Mouse (Mus musculus): ENCODE data around the gene Fosb. TPM values are rescaled to one million over a fixed set of nuclear protein-coding genes. Genes with fewer than 3 reads are reported as not detected.

Gene Fosb
- polyA plus RNA-seq, 1 experiment from 2014 or later, result not detected

GRCm38 (mm10) chr7:19309278-19309883 is 470 bp downstream of the Fosb start:
- DNase-seq (ENCODE audit: extremely low spot score, low spot score), result no peak
- peak overlapping the region; percentile 78 for H3K4me3 ChIP-seq
- peaks cover 65% of the 10 kb centered on the region for H3K27me3 ChIP-seq (ENCODE audit: poor library complexity, severe bottlenecking)
- no peak overlapping the region for H3K27ac ChIP-seq
- WGBS, result 2% methylated on average over 48 of the region's 48 CpGs
- peaks cover 43% of the 10 kb centered on the region for H3K4me1 ChIP-seq
- no peaks in the 10 kb centered on the region for H3K9me3 ChIP-seq
- H3K36me3 ChIP-seq (replicated peaks), result no peaks in the 10 kb centered on the region

- Histone ChIP-seq H3K27ac (peak overlapping the region; percentile 66), H3K9me3 (no peaks in the 10 kb centered on the region), H3K36me3 (replicated peaks) (no peaks in the 10 kb centered on the region), H3K4me1 (peaks cover 50% of the 10 kb centered on the region), H3K27me3 (ENCODE audit: poor library complexity, severe bottlenecking) (peaks cover 67% of the 10 kb centered on the region), H3K4me3 (peak overlapping the region; percentile 78)
- WGBS, result under 1% methylated on average over 58 of the region's 58 CpGs
- peak; percentile 98 for DNase-seq (ENCODE audit: extremely low spot score, low spot score)
These were observed 1.2 kb downstream of the Fosb start for GRCm38 (mm10) chr7:19308454-19309277.

- Histone ChIP-seq H3K4me1 (peaks cover 55% of the 10 kb centered on the region), H3K27me3 (ENCODE audit: poor library complexity, severe bottlenecking) (peaks cover 68% of the 10 kb centered on the region), H3K36me3 (replicated peaks) (no peaks in the 10 kb centered on the region), H3K9me3 (no peaks in the 10 kb centered on the region), H3K4me3 (peak overlapping the region; percentile 78), H3K27ac (peak overlapping the region; percentile 66)
- DNase-seq (ENCODE audit: extremely low spot score, low spot score), result peak; percentile 60
- WGBS, result 1% methylated on average over 18 of the region's 18 CpGs
These were observed 2.0 kb downstream of the Fosb start for GRCm38 (mm10) chr7:19307739-19308453.

- Histone ChIP-seq H3K4me3 (peak overlapping the region; percentile 78), H3K36me3 (replicated peaks) (no peaks in the 10 kb centered on the region), H3K9me3 (no peaks in the 10 kb centered on the region), H3K27me3 (ENCODE audit: poor library complexity, severe bottlenecking) (peaks cover 73% of the 10 kb centered on the region), H3K4me1 (peaks cover 57% of the 10 kb centered on the region), H3K27ac (0 out of 2 replicates have a peak overlapping the region, but pooled peaks have one; percentile 17)
- 68% methylated on average over 25 of the region's 25 CpGs for WGBS
- no peak for DNase-seq (ENCODE audit: extremely low spot score, low spot score)
These were observed 2.8 kb downstream of the Fosb start for GRCm38 (mm10) chr7:19306819-19307738.

- Histone ChIP-seq H3K9me3 (no peaks in the 10 kb centered on the region), H3K27ac (no peak overlapping the region), H3K4me1 (peaks cover 66% of the 10 kb centered on the region), H3K27me3 (ENCODE audit: poor library complexity, severe bottlenecking) (peaks cover 75% of the 10 kb centered on the region), H3K4me3 (0 out of 2 replicates have a peak overlapping the region, but pooled peaks have one; percentile 10), H3K36me3 (replicated peaks) (no peaks in the 10 kb centered on the region)
- WGBS, result 50% methylated on average over 16 of the region's 16 CpGs
- no peak for DNase-seq (ENCODE audit: extremely low spot score, low spot score)
These were observed 3.8 kb downstream of the Fosb start for GRCm38 (mm10) chr7:19305796-19306765.

- Histone ChIP-seq H3K4me3 (peak overlapping the region; percentile 49; the same call in 1 of the 2 replicates), H3K36me3 (replicated peaks) (no peaks in the 10 kb centered on the region), H3K27ac (no peak overlapping the region), H3K9me3 (no peaks in the 10 kb centered on the region), H3K4me1 (peaks cover 64% of the 10 kb centered on the region), H3K27me3 (ENCODE audit: poor library complexity, severe bottlenecking) (peaks cover 75% of the 10 kb centered on the region)
- DNase-seq (ENCODE audit: extremely low spot score, low spot score), result no peak
- WGBS, result 12% methylated on average over 6 of the region's 6 CpGs
These were observed 4.5 kb downstream of the Fosb start for GRCm38 (mm10) chr7:19305413-19305735.

- DNase-seq (ENCODE audit: extremely low spot score, low spot score), result no peak
- no peak overlapping the region for H3K27ac ChIP-seq
- peak overlapping the region; percentile 49 for H3K4me3 ChIP-seq
- H3K4me1 ChIP-seq, result peaks cover 61% of the 10 kb centered on the region
- H3K36me3 ChIP-seq (replicated peaks), result no peaks in the 10 kb centered on the region
- 3% methylated on average over 48 of the region's 48 CpGs for WGBS
- no peaks in the 10 kb centered on the region for H3K9me3 ChIP-seq
- H3K27me3 ChIP-seq (ENCODE audit: poor library complexity, severe bottlenecking), result peaks cover 75% of the 10 kb centered on the region
These were observed 5.1 kb downstream of the Fosb start for GRCm38 (mm10) chr7:19304501-19305412.

GRCm38 (mm10) chr7:19303770-19304169 is 6.1 kb downstream of the Fosb start:
- Histone ChIP-seq H3K4me3 (peak overlapping the region; percentile 49), H3K9me3 (no peaks in the 10 kb centered on the region), H3K4me1 (peaks cover 53% of the 10 kb centered on the region), H3K36me3 (replicated peaks) (no peaks in the 10 kb centered on the region), H3K27ac (no peak overlapping the region), H3K27me3 (ENCODE audit: poor library complexity, severe bottlenecking) (peaks cover 69% of the 10 kb centered on the region)
- peak; percentile 85 for DNase-seq (ENCODE audit: extremely low spot score, low spot score)
- WGBS, result under 1% methylated on average over 16 of the region's 16 CpGs

- peaks cover 45% of the 10 kb centered on the region for H3K4me1 ChIP-seq
- H3K36me3 ChIP-seq (replicated peaks), result no peaks in the 10 kb centered on the region
- no peak overlapping the region for H3K4me3 ChIP-seq
- peaks cover 66% of the 10 kb centered on the region for H3K27me3 ChIP-seq (ENCODE audit: poor library complexity, severe bottlenecking)
- no peak overlapping the region for H3K27ac ChIP-seq
- WGBS, result 71% methylated on average over 12 of the region's 12 CpGs
- no peaks in the 10 kb centered on the region for H3K9me3 ChIP-seq
- no peak for DNase-seq (ENCODE audit: extremely low spot score, low spot score)
These were observed 6.9 kb downstream of the Fosb start for GRCm38 (mm10) chr7:19303046-19303305.

GRCm38 (mm10) chr7:19302264-19303045 is 7.4 kb downstream of the Fosb start:
- Histone ChIP-seq H3K4me1 (peaks cover 39% of the 10 kb centered on the region), H3K27me3 (ENCODE audit: poor library complexity, severe bottlenecking) (peaks cover 63% of the 10 kb centered on the region), H3K9me3 (no peaks in the 10 kb centered on the region), H3K36me3 (replicated peaks) (no peaks in the 10 kb centered on the region), H3K4me3 (peak overlapping the region; percentile 52), H3K27ac (no peak overlapping the region)
- no peak for DNase-seq (ENCODE audit: extremely low spot score, low spot score)
- WGBS, result 54% methylated on average over 13 of the region's 13 CpGs
